10 mouse cellular contexts compared by ENCODE assay signal in the genomic region with DNA sequence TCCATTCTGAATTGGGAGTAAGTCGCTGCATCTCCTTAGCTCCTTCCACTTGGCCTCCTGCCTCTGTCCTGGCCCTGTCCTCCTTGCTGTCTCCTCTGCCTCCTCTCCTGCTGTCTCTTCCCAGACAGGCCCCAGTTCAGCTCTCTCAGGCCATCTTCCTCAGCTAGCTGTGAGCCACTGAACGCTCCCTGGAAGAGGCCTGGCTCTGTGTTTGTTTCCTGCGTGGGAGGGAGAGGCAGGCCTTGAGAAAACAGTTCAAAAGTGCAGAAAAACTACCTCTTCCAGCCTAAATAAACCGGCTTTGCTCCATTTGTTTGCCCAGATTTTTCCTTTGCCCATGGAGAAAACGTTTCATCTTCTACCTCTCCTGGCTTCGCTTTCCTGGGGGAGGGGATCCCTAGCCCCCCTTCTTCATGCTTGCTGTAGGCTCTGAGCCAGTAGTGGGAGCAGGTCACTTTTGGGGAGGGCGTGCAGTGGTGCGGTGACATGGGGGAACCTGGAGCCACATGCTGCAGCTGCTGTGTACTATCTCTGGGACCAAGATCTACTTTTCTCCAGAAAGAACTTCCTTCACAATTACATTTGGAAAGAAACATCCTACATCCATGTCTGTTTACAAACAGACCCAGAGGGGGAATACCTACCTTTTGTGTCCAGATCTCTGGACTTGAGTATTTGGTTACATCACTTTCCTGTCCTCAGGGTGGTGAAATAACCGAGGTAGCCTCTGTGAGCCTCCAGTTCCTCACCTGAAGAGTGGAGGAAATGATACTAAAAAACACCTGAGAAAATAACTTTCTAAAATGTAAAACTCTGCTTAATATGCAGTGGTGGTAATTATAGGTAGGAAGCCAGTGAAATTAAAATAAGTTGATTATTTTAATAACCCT.
DNase-seq lines count a peak whose midpoint lies in the region; ATAC-seq and TF ChIP-seq lines count a peak whose summit lies in the region.
"Had no signal": no experiment of that assay in that cellular context is flagged by ENCODE, and none has a peak within 500 bp of the region (broad histone marks: within the 10 kb centered on the region; RNA-seq: fewer than 3 reads in every experiment).

No protein-coding gene starts in this region.

- WGBS in forebrain, embryonic 10.5 days: 76% methylated on average over 9 of the region's 9 CpGs
- 74% methylated on average over 9 of the region's 9 CpGs for WGBS in forebrain, embryonic 13.5 days
- 28% methylated on average over 9 of the region's 9 CpGs for WGBS in lung, embryonic 14.5 days
- 47% methylated on average over 9 of the region's 9 CpGs for WGBS in embryonic facial prominence, embryonic 12.5 days
- 52% methylated on average over 9 of the region's 9 CpGs for WGBS in liver, embryonic 13.5 days (ENCODE audit: insufficient replicate concordance)
- 68% methylated on average over 9 of the region's 9 CpGs for WGBS in forebrain, embryonic 15.5 days

- H3K4me1 ChIP-seq in forebrain, embryonic 10.5 days: peaks cover 70% of the 10 kb centered on the region
- H3K4me1 ChIP-seq in forebrain, embryonic 13.5 days: peaks cover 14% of the 10 kb centered on the region
- H3K4me1 ChIP-seq in lung, embryonic 14.5 days (ENCODE audit: insufficient read depth): peaks cover 45% of the 10 kb centered on the region
- H3K4me1 ChIP-seq in embryonic facial prominence, embryonic 12.5 days: peaks cover 72% of the 10 kb centered on the region
- H3K4me1 ChIP-seq in liver, embryonic 13.5 days (replicated peaks): peaks cover 35% of the 10 kb centered on the region
- peaks cover 18% of the 10 kb centered on the region for H3K4me1 ChIP-seq in forebrain, embryonic 15.5 days

- H3K9ac ChIP-seq in forebrain, embryonic 13.5 days: no peak overlapping the region
- no peak overlapping the region; the same call in 1 of the 2 replicates for H3K9ac ChIP-seq in lung, embryonic 14.5 days
- H3K9ac ChIP-seq in embryonic facial prominence, embryonic 12.5 days: no peak overlapping the region
- no peak overlapping the region for H3K9ac ChIP-seq in liver, embryonic 13.5 days
- no peak overlapping the region for H3K9ac ChIP-seq in forebrain, embryonic 15.5 days (replicated peaks)

- no peaks in the 10 kb centered on the region for H3K9me3 ChIP-seq in forebrain, embryonic 10.5 days
- H3K9me3 ChIP-seq in forebrain, embryonic 13.5 days (replicated peaks): no peaks in the 10 kb centered on the region
- no peaks in the 10 kb centered on the region for H3K9me3 ChIP-seq in lung, embryonic 14.5 days (ENCODE audit: low read depth, low read length)
- no peaks in the 10 kb centered on the region for H3K9me3 ChIP-seq in embryonic facial prominence, embryonic 12.5 days
- H3K9me3 ChIP-seq in liver, embryonic 13.5 days (replicated peaks): no peaks in the 10 kb centered on the region
- no peaks in the 10 kb centered on the region for H3K9me3 ChIP-seq in forebrain, embryonic 15.5 days

- 0 out of 2 replicates have a peak overlapping the region, but pooled peaks have one; percentile 48 for H3K27ac ChIP-seq in forebrain, embryonic 10.5 days
- H3K27ac ChIP-seq in forebrain, embryonic 13.5 days: no peak overlapping the region
- H3K27ac ChIP-seq in lung, embryonic 14.5 days (ENCODE audit: low read depth): peak overlapping the region; percentile 78; the same call in 1 of the 2 replicates
- H3K27ac ChIP-seq in embryonic facial prominence, embryonic 12.5 days: peak overlapping the region; percentile 63; the same call in 1 of the 2 replicates
- H3K27ac ChIP-seq in liver, embryonic 13.5 days: 0 out of 2 replicates have a peak overlapping the region, but pooled peaks have one; percentile 19
- H3K27ac ChIP-seq in forebrain, embryonic 15.5 days (replicated peaks): no peak overlapping the region
- H3K27ac ChIP-seq: macrophage had no signal

- no peaks in the 10 kb centered on the region for H3K36me3 ChIP-seq in forebrain, embryonic 10.5 days (replicated peaks)
- H3K36me3 ChIP-seq in forebrain, embryonic 13.5 days (ENCODE audit: poor library complexity, severe bottlenecking): no peaks in the 10 kb centered on the region
- no peaks in the 10 kb centered on the region for H3K36me3 ChIP-seq in lung, embryonic 14.5 days (ENCODE audit: insufficient read depth)
- H3K36me3 ChIP-seq in embryonic facial prominence, embryonic 12.5 days: no peaks in the 10 kb centered on the region
- no peaks in the 10 kb centered on the region for H3K36me3 ChIP-seq in liver, embryonic 13.5 days
- H3K36me3 ChIP-seq in forebrain, embryonic 15.5 days: no peaks in the 10 kb centered on the region

- no peak for TF ChIP-seq CTCF in lung, embryonic 14.5 days (IDR thresholded peaks at IDR 0.05; ENCODE audit: low read depth)

- no peak for DNase-seq in forebrain, embryonic 10.5 days (ENCODE audit: extremely low spot score, low spot score)
- peak; percentile 49 for DNase-seq in lung, embryonic 14.5 days
- no peak for DNase-seq in lung, postnatal 25 days (ENCODE audit: low spot score)
- DNase-seq in liver, embryonic 13.5 days: no peak
- no peak for DNase-seq in adrenal gland, adult 18-20 months (ENCODE audit: low spot score in 2 of 2)
- DNase-seq: gastrocnemius, postnatal 14 days had no signal

- H3K4me3 ChIP-seq in forebrain, embryonic 10.5 days: no peak overlapping the region
- H3K4me3 ChIP-seq in forebrain, embryonic 13.5 days: no peak overlapping the region
- no peak overlapping the region for H3K4me3 ChIP-seq in lung, embryonic 14.5 days (ENCODE audit: low read depth, low read length)
- H3K4me3 ChIP-seq in embryonic facial prominence, embryonic 12.5 days: no peak overlapping the region
- H3K4me3 ChIP-seq in liver, embryonic 13.5 days (replicated peaks): no peak overlapping the region
- H3K4me3 ChIP-seq in forebrain, embryonic 15.5 days: no peak overlapping the region

- H3K27me3 ChIP-seq in forebrain, embryonic 10.5 days (ENCODE audit: poor library complexity, severe bottlenecking): peaks cover 51% of the 10 kb centered on the region
- H3K27me3 ChIP-seq in forebrain, embryonic 13.5 days: no peaks in the 10 kb centered on the region; the same call in 1 of the 2 replicates
- H3K27me3 ChIP-seq in lung, embryonic 14.5 days (ENCODE audit: insufficient read depth, low read length): no peaks in the 10 kb centered on the region
- no peaks in the 10 kb centered on the region for H3K27me3 ChIP-seq in embryonic facial prominence, embryonic 12.5 days
- no peaks in the 10 kb centered on the region for H3K27me3 ChIP-seq in liver, embryonic 13.5 days
- 0 out of 2 replicates have a peak, but pooled peaks cover 3% of the 10 kb centered on the region for H3K27me3 ChIP-seq in forebrain, embryonic 15.5 days

- H3K4me2 ChIP-seq in forebrain, embryonic 13.5 days: no peak overlapping the region
- H3K4me2 ChIP-seq in lung, embryonic 14.5 days: 0 out of 2 replicates have a peak overlapping the region, but pooled peaks have one; percentile 5
- no peak overlapping the region for H3K4me2 ChIP-seq in embryonic facial prominence, embryonic 12.5 days (replicated peaks)
- H3K4me2 ChIP-seq in liver, embryonic 13.5 days: no peak overlapping the region
- no peak overlapping the region for H3K4me2 ChIP-seq in forebrain, embryonic 15.5 days (replicated peaks)

- ATAC-seq in forebrain, embryonic 13.5 days: no peak
- ATAC-seq in lung, embryonic 14.5 days (ENCODE audit: insufficient read depth): 0 out of 2 replicates have a peak, but pooled peaks have one; percentile 33
- no peak for ATAC-seq in embryonic facial prominence, embryonic 12.5 days (ENCODE audit: insufficient number of reproducible peaks, insufficient read depth, low FRiP score, low TSS enrichment)
- ATAC-seq in liver, embryonic 13.5 days (ENCODE audit: low read depth): no peak
- ATAC-seq in forebrain, embryonic 15.5 days (replicated peaks): no peak

Comparison
In these comparisons a context has a peak if more than half of its experiments do, and no peak if none do; other contexts are left out.
1. H3K27ac ChIP-seq: peak in forebrain, embryonic 10.5 days (single experiment), lung, embryonic 14.5 days (single experiment), embryonic facial prominence, embryonic 12.5 days (single experiment) and liver, embryonic 13.5 days (single experiment); none in forebrain, embryonic 13.5 days (single experiment) and forebrain, embryonic 15.5 days (single experiment).